Mouse (Mus musculus) erythroid progenitor cell, adult 5-6 weeks (primary cell): ENCODE measurements around the gene Amfr. TPM values are rescaled to one million over a fixed set of nuclear protein-coding genes. Genes with fewer than 3 reads are reported as not detected.

Experiments
- ATAC-seq: replicated peaks from 2 replicates; pipeline ENCODE4 v1.8.0; 2016; ENCODE audit warnings: moderate number of reproducible peaks, mild to moderate bottlenecking, moderate TSS enrichment, inconsistent platforms; ENCODE audit not compliant: poor library complexity, low FRiP score, severe bottlenecking
- total RNA-seq, 2 experiments: library from RNA; stranded (forward) in 1 of 2; stranded (reverse) in 1 of 2; fragments of 150-400 nt in 1 of 2; fragments of 186-747, 209-891 nt in 1 of 2; gene quantifications; 2 replicates each; pipeline versions ENCODE4 v1.2.3 to v1.2.4; 2015 to 2017; ENCODE audit warnings: low replicate concordance in 2 of 2

Amfr gene
- total RNA-seq (2015; ENCODE audit: low replicate concordance) (51.5 and 53.2 TPM in 2 replicates), total RNA-seq (2017; ENCODE audit: low replicate concordance) (129 and 190 TPM in 2 replicates)

DNA sequence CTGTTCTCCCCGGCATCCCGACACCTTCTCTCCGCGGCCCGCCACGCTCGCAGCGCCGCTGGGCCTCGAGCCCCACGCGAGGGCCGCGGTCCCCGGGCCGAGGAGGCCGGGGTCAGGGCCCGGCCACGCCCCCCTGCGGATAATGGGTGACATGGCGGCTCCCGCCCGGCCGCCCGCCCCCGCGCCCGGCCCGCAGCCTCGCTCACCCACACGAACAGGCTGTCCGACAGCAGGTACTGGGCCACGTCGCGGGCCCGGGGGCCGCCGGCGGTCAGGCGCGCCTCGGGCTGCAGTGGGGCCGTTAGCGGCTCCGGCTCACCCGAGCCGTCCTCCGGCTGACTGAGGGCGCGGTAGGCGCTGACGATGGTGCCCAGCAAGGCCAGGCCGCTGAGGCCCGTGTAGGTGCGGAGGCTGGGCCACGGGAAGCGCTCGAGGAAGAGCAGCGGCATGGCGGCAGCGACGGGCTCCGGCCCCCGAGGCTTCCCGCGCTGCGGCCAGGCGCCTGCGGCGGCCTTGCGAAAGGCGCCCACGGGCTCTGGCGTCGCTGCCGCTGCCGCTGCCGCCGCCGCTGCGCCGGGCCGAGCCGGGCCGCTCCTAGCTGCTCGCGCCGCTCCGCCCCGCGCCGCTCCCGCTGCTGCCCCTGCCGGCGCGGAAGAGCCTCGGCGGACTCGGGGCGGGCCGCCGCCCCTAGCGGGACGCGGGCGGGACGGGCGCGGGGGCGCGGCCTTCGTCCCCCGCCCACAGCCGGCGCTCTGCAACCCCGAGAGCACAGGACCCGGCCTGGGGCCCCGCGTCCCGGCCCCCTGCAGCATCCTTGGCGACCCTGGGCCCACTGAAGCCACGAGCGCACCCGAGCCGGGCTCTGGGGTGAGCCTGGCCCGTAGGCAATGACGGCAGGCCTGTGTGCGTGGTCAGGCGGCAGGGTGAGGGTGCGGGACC is at the start of gene Amfr:
Amfr (minus strand) TSS at position 830 of the 939 bp plus-strand sequence.
- peak; percentile 86 for ATAC-seq

DNA sequence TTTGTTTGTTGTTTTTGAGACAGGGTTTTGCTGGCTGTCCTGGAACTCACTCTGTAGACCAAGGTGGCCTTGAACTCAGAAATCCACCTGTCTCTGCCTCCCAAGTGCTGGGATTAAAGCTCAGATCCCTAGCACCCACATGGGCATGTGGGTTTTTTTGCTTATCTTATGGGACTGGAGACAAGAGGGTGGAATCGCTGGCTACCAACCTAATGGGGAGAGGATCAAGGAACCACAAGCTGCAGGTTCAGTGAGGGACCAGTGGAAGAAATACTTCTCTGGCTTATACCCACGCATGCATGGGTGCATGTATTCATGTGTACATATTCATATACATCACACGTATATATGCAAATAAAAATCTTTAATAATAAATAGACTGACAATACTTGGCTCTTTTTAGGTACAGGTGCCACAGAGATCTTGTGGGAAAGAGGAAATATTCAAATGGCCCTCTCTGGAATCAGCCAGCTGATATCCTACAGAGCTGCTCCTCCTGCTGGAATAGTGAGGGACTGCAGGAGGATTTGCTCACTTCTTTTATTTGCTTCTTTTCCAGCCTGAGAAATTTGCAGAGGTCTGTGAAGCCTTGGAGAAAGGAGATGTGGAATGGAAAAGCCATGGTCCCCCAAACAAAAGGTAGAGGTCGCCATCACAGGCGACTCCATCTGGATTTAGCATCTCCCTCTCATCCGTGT is 44.7 kb upstream of the Amfr start:
- ATAC-seq, result peak; percentile 83

DNA sequence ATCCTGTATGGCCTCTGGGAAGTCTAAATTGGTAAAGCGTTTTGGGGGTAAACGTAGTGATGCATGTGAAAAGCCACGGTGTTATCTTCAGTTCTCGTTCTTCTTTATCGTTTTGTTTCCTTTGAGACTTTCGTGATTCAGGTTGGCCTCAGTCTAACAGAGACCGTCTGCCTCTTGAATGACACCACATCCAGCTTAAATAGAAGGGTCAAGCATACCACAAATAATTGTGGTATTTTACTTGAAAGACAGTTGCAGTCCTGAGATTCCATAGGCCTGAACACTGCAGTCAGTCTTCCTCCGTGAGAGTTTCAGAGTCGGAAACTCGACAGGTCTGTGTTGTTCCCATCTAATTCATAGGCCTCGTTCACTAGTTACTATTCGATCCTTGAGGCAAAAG is 40.1 kb upstream of the Amfr start:
- no peak for ATAC-seq

DNA sequence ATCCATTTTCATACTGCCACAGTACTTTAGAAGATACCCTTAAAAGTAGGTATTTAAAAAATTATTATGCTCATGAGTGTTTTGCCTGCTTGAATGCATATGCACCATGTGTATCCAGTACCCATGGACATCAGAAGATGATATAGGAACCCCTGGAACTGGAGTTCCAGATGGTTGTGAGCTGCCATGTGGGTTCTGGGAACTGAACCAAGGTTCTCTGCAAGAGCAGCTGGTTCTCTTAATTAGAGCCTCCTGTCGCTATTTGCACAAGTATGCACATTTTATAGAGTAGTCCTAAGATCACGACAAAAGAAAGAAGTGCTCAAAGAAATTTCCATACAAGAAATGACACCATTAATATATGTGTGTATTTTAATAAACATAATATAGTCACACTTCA is 35.2 kb upstream of the Amfr start:
- no peak for ATAC-seq

DNA sequence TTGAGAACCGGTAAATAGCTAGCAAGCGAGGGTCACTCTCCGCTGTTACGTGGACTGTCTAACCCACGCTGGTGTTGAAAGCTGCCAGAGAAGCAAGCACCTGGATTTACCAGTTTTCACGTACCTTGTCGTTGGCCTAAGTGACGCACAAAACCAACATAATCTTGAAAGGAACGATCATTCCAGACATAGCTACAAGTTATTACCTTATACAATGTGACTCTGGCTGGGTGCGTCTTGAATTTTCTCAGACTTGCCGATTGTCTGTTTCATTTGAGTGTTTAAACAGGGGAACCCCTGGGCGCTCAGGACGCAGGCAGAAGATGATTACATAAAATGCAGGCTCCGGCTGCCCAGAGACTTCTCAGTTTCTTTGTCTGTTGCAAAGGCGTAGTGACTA is 25.2 kb upstream of the Amfr start:
- ATAC-seq, result no peak

DNA sequence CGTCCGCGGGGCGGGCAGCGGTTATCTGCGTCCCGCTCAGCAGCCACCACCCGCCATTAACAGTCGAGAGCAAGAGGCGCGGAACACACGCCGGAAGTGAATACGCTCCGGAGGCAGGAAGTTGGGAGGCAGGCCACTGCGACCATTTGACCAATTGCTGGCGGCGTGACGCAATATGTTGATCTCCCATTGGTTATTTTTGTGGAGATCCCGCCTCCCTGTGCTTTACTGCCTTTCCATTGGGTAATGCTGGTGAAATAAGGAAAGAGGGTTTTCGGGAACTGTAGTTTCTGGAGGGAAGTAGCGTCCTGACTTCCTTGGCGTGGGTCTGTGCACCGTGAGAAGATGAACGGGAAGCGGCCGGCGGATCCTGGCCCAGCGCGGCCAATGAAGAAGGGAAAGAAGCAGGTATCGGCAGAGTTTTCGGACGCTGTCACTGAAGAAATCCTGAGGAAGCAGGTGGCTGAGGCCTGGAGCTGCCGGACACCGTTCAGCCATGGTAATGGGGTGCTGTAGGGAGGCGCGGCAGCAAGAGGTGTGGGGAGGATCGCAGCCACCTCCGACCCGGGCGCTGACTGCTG is 24.4 kb upstream of the Amfr start, which contains the start of the genes Nudt21 and Ogfod1:
Nudt21 (minus strand) TSS at position 88 of the 581 bp plus-strand sequence.
Ogfod1 (plus strand) TSS at position 255 of the 581 bp plus-strand sequence.
- peak; percentile 95 for ATAC-seq

DNA sequence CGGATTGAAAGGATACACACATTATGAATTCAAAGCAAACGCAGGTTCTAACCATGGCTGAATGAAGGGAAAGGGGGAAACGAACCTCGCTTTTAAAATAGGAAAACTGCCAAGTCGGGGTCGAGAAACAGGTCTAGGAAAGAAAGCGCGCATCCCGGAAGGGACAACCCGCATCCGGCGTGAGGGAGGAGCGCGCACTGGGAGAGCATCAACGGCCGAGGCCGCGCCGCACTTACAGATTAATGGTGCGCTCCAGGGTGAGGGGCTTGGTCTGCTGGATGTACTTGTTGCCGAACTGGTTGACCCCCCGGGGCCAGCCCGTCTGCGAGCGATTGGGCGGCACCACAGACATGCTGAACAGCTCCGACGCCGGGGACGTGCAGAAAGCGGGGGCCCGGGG is 23.9 kb upstream of the Amfr start:
- peak; percentile 67 for ATAC-seq

DNA sequence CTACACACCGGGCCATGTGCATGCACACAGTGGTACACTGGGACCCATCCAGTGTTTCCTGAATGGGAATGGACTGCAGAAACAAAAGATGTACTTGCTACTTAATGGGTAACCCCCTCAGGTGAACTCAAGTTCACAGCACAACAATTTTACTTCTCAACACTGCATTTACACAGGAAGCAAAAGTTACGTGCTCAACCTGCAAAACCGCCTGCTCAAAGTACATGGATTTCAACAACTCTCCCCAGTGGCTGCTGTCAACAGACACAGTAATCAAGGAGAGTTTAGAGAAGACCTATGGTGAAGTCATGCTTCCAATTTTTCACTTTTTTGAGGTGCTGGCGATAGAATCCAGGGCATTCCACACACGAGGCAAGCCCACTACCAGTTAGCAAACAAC is 22.6 kb upstream of the Amfr start:
- no peak for ATAC-seq

DNA sequence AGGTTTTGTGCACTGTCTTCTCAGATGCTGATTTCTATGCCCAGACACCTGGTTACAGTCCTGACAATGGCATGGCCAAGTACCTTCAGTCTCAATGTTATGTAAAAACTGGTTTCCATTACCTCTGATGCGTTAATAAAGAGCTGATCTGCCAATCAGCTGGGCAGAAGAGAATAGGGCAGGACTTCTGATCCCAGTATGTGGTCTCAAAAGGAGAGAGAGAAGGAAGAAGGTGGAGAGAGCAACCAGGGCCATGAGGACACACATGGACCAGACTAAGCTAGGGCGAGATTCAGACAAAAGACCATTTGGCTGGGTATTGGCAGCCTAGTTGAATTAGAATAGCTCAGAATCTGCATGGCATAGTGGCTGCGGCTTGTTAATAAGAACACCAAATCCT is 21.0 kb upstream of the Amfr start:
- ATAC-seq, result no peak

DNA sequence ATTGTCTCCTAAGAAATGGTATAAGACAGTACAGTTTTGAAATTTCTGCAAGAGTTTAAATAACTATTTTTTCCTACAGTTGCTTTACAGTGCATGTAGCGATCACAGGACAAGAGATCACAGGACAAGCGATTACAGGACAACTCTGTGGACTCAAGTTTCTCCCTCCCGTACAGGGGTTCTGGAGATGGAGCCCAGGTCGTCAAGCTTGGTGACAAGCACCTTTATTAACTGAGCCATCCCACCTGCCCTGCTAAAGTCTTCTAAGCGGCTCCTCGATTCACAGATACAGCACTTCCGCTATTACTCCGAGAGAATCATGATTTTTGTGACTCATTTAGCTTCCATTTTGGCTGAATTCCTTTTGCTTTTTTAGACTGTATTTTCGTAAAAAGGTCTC is 17.1 kb upstream of the Amfr start:
- no peak for ATAC-seq

DNA sequence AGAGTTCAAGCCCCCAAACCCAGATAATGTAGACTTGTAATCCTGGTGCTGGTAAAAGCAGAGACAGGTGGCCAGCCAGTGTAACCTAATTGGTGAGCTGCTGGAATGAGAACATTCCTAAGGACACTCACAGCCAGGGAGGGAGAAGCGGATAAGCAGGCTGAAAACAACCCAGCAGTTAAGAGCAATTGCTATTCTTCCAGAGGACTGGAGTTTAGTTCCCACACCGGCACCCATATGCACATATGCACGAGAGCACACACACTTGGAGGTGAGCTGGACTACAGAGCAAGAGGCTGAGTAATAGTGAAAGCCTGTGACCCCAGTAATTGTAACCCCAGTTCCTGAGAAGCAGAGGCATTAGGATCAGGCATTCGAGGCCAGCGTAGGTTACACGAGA is 11.3 kb upstream of the Amfr start:
- no peak for ATAC-seq

DNA sequence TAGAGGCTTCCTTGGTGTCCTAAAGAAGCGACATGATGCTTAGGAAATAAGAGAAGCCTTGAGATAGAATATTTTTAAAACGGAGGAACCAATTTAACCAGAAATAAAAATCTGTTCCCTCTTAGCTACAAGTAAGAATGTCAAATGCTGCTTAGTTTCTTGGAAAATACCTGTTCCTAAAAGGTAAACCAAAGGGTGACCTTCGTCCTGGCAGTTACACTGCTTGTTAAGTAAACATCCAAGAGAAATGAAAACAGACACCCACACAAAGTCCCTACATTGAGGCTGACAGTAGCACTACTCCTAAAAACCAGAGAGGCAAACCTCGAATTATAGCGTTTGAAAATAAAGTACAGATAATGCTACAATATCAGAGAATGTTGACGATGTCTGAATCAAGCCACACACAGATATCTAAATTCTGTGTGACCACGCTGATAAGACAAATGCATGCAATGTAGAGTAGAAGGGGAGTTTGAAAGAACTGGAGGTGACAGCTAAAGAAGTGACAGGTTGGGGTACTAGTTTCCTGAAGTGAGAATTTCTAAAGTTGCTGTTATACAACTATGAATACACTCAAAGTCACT is 477 bp upstream of the Amfr start:
- no peak for ATAC-seq

DNA sequence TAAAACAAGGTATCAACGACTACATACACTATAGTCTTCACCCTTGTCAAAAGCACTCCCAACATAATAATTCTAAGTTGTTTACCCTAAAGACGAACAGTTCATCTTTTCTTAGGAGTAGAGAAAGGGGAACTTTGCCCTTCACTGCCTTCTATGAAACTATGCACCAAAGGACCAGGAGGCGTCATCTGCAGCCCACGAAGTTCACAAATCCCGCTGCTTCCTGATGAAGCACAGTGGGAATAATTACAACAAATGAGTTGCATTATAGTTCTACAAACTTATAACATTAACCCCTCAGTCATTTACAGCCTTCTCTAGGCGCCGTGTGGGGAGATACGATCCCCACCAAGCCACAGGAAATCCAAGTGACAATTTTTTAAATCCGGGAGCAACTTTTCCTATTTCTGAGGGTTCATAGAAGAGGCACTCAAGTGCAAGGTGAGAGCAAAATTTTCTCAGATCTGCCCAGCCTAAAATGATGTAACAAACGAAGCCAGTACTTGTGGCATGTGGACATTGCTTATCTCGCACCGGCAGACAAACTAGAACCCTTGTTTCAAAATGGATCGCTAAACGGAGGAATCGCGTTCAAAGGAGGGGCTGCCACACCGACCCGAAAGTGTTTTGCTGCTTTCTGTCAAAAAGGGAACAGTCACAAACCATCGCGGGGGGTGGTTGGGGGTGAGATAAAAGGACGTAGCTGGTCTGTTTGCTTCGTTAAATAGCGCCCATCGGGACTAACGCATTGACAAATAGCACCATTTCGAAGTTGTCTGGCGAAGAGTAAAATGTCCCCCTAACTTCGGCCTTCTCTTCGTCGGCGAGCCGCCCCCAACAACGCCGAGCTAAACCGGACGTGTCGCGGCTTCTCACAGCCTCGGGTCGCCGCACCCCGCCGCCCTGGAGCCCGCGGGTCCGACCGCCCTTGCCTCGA is 1.3 kb downstream of the Amfr start:
- ATAC-seq, result peak; percentile 62

DNA sequence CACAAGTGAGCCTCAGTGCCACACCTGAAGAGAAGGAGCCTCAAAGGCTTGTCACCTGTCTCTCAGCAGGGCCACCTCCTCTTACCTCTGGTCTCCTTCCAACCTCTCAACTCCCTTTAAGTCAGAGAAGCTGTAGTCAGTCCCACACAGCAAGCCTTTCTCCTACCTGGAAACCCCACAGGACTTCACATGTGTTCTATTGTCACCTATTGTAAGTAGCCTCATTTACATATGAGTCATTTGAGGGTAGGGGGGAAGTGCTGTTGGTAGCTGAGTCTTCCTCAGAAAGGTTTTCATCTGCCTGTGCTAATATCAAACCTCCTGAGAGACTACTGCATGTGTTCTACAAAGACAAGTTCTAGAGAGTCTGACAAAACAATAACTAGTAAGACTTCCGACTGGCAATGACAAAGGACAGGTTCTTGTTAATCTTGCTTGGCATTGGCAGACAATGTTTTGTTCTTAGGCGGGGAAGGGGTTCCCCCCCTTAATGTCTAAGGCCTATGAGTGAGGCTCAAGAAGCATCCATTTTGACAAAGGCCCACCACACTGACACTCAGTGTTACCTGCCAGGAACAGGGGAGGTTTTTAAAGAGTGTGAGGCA is 2.4 kb downstream of the Amfr start:
- ATAC-seq, result no peak

DNA sequence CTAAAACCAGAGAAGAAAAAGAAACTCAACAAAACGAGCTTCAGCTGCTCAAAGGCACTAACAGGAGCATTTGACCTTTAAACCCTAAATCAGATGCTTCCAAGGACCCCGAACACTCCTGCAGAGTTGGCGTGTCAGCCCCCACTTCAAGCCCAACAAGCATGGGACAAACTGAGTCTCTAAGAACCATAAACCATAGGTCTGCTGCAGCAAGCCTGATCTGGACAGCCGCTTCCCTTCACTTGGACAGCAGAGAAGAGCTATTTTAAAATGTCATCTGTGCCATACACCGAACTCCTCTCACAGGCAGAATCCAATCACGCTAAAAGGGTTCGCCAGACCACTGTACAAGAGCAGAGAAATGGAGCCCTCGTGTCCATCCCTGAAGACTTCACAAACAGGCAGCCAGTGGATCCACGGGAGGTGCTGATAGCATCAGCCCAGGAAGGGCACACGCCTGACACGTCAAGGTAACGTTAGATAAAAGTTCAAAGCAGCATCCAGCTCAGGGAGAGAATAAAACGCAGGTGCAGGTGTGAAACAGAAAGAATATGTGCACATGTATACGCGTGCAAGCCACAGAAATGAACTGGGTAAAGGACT is 3.3 kb downstream of the Amfr start:
- no peak for ATAC-seq

DNA sequence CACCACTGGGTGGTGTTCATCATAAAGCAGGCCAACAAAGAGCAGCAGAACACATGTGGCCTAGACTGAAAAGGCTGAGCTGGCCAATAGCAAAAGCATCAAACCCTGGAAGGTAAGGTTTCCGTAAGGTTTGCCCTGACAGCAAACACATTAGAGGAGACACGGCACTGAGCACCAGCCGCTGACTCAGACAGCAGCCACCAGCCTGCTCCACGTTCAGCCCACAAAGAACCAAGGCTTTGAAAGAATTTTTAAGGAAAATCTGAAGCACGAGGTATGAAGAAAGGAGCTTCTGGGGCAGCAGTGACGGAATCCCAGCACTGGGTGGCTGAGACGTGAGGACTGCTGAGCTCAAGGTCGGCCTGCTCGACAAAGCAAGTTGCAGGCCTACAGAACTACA is 8.5 kb downstream of the Amfr start:
- ATAC-seq, result no peak

DNA sequence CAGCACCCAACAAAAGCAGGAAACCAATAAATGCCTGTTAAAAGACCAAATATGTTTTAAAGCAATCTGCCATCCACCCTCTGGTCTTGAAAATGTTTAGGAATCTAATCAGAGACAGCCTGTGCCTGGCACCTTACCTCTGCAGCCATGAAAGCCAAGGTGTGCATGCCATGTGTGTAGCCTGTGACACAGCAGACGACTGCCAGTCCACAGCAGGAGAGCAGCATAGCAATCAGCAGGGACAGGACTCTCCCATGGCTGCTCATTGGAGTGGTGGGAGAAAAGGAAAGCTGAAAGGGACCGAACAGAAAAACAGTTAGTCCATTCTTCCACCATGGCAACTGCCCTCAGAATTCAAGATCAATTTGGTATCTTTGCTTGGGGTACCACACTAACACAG is 13.7 kb downstream of the Amfr start:
- no peak for ATAC-seq

DNA sequence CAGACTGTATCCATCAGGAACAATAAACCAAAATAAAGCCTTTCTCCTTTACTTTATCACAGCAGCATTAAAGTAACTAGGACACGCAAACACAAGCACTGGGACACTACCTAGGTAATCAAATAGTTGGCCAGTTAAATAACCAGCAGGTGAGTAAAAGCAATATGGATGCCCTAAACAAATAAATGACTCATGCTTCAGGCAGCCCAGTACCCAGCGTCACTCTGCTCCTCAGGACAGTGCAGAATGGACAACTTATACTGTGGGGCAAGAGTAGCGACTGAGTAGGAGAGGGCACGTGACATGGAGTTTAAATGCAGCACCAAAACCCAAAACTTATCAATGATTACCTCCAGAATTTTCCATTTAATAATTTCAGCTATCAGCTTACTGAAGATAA is 22.9 kb downstream of the Amfr start:
- ATAC-seq, result no peak
